Mouse (Mus musculus): Measurements from ENCODE around the gene Mcoln2.

Gene Mcoln2

DNA sequence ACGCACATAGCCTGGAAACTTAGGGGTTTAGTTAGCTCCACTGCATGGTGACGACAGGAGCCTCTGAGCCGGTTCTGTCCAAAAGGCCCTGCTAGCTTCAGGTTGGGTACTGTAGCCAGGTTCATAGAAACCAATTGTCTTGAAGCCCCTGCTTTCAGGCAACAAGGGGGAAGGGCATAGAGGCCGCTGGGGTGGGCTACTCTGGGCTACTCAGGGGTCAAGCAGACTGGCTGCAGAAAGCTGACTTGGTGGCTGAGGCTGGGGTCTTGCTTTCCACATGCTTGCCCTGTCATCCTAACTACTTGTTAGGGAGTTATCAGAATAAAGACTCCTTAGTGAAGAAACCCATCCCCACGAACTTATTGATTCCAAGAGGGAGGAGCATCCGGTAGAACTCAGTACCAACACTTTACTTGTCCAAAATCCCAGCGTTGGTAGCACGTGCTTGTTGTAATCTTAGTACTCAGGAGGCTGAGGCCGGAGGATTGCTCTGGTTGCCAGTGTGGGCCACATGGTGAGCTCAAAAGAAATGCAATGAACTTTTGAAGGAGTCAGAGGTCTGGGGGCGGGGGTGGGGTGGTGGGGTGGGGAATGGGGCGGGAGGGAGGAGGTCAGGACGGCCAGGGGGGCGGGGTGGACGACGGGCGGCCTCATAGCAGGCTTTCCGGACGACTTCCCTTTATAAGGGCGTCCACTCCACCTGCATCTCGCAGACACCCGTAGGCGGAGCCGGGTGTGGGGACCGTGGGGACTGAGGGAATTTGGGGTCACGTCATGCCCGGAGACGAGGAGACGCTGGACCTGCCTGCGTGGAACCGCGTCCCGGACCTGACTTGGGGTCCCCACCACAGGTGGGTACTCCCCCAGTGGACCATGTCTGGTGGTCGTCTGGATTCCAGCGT lies at the start of gene Mcoln2:
Mcoln2 (plus strand) TSS at position 678 of the 902 bp plus-strand sequence.
- DNase-seq (ENCODE audit: low spot score), result no peak

DNA sequence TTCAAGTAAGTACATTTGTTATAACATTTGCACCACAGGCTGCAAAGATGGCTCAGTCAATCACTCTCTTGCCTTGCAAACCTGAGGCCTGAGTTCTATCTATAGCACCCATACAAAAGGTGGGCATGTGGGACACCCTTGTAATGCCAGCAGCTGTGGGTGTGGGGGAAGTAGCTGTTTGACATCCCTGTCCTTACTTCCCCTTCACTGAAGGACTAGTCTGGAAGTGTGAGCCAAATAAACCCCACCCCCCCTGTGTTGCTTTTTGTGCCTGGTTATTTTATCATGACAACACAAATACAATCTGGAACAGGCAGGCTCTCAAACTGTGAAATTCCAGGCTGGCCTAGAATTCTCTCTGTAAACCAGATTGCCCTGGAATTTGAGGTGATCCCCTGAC lies 49.7 kb upstream of the Mcoln2 start:
- DNase-seq (ENCODE audit: low spot score), result no peak

DNA sequence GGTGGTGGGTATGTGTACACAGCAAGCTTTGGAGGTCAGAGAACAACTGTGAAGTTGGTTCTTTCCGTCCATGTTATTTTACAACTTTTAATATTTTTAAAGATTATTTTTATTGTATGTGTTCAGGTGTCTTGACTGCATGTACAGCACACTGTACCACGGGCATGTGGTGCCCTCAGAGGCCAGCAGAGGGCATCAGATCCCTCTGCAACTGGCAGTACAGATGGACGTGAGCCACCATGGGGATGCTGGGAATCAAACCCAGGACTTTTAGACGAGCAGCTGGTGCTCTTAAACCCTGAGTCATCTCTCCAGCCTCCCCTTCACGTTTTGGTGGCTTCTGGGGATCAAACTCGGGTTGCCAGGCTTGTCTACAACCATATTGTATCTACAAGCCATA lies 47.6 kb upstream of the Mcoln2 start:
- no peak for DNase-seq (ENCODE audit: low spot score)

DNA sequence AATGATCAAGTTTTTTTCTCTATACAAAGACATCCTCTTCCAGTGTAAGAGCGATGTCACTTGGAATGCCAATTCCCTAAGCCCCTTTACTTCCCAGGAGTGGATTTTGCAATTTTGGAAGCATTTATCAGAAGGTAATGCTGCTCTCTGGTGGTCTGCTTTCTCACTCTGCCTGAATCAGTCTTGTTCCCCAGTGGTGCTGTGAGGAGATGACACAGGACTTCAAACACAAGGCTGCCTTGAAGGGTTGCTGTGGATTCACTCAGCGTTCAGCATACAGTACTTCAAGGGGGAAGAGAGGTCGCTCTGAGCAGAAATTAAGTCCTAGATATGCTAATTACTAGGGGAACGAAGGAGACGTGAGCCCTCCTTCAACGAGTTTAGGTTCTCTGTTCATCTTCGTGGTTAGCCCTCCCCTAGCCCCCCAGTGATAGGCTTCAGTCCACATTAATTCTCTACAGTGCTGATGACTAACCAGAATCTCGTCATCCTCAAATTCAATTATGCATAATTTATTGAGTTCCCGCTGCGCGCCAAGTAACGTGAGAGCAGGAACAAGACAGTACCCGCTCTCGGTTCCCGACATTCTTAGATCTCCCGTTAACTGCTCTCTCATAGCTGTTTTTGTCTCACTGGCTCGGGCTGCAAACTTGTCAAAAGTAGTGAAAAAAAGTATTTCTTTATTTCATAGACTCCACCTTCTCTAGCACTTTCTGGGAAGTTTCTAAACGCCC lies 42.4 kb upstream of the Mcoln2 start:
- peak; percentile 29 for DNase-seq (ENCODE audit: low spot score)

DNA sequence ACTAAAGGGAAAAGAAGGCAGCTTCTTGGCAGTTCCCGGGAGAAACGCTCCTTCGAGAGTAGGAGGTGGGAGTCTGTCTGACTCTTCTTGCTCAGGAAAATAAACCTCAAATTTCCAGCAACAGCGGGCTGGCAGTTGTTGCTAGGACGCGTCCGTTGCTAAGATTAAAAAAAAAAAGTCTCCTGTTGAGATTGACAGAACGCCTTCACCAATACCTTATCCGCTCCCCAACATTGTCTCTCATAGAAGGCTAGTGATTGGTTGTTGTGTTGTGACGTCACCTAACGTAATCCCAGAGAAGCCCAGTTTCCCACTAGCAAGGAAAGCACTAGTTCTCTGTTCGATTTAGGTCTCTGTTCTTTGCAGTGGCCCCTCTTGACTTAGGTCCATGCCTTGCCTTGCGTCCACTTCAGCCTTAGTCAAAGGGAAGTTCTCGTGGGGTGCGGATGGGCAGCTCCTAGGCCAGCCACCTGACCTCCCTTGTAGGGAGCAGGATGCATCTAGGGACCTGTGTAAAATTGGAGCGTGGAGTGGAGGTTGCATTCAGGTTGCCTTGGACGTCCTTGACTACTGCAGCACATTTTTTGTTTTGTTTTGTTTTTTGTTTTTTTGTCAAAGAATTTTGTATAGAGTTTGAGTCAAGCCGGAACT lies 41.6 kb upstream of the Mcoln2 start, which contains the start of gene Wdr63:
Wdr63 (minus strand) TSS at position 210 of the 651 bp plus-strand sequence.
- peak; percentile 41 for DNase-seq (ENCODE audit: low spot score)

DNA sequence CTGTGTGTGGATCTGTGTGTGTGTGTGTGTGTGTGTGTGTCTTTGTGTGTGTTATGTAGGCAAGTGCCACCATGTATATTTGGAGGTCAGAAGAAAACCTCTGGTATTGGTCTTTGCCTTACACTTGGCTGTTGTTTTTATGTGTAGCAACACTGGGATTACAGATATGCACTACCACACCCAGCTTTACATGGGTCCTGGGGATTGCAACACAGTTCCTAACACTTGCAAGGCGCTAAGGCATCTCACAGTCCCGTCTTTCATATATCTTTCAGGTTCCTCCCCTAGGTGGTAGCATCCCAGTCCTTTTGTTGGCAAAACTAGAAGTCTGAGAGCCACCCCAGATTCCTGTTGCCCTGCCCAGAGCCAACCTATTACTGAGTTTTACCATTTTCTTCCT lies 40.7 kb upstream of the Mcoln2 start:
- DNase-seq (ENCODE audit: low spot score), result no peak

DNA sequence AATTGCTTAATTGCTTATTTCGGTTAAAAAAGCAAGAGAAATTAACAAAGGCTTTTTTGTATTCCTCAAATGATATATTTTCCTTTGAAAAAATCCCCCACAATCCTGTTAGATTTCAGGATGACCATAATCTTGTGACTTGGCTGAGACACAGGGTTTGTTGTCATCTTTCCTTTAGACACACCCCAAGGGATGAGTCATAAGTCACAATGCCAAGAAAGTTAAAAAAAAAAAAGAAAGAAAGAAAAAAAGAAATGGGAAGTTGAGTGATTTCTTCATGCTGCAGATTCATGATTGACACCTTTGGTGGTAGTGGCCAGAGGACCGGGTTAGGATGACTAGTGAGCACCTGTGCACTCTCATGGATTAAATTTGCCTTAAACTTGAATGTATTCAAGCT lies 39.3 kb upstream of the Mcoln2 start:
- no peak for DNase-seq (ENCODE audit: low spot score)

DNA sequence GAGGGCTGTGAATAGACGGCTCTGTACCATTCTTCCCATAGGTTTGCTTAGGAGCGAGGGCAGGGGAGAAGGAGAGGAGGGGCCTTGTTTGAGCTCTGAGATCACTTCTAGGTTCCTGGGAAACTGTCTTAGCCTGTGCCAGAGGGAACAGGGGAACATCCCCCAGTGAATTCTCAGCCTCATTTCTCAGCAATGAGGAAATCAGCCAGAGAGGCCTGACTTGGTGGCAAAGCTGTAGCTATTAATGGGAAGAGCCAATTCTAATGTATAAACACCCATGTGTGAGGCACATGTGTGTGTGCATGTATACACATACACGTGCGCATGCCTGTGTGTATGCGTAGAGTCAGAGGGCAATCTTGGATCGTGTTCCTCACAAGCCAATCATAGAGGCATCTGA lies 38.7 kb upstream of the Mcoln2 start:
- no peak for DNase-seq (ENCODE audit: low spot score)

DNA sequence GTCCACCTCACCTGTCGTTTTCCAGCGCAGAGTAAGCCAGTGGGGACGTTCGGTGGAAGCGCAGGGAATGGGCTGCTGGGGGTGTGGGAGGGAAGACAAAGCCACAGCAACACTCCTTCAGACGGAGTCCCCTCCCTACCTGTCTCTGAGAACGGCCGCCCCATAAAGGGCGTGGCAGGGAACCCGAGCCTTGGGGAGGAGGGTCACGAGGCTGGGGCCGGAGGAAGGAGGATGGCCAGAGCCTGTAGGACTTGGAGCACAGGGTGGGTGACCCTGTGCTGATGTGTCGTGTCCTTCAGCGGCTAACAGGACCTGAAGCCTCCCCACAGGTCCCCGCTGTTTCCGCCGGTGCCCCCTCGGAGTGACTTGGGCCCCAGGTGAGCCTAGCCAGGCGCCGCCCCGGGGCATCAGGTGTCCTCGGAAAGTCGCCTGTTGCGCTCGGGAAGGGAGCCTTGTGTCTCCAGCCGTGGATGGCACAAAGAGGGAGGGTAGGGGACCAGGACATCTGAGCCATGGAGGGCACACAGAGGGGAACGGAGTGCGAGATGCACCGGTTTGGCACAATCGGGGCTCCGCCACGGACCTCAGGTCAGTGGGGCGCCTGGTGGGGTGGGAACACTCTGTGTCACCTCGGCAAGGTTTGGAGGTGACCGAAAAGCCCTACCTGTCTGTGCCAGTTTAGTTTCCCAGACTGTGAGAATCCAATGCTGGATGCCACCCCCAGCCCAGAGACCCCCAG lies 32.2 kb upstream of the Mcoln2 start, which contains the start of gene Mcoln3:
Mcoln3 (plus strand) TSS at position 193 of the 739 bp plus-strand sequence.
- DNase-seq (ENCODE audit: low spot score), result no peak

DNA sequence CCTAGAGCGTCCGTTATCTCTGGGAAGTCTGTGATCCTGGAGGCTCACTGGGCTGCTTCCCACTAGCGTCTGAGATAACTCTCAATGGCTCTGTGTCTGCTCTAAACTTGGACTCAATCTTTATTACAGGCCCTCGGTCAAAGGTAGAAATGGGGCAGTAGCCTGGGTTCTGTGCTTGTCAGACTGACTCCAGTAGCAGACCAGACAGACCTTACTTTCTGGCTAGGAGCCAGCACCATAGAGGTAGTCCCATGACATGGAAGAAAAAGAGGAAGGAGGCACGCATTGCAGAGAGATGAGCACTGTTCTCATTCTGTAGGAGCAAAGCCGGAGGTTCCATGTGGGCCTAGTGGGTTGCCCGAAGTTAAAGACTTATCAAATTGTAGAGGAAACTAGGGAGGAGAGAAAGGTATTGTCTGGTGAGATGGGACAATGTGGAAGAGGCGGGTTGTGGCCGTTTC lies 31.6 kb upstream of the Mcoln2 start:
- no peak for DNase-seq (ENCODE audit: low spot score)

DNA sequence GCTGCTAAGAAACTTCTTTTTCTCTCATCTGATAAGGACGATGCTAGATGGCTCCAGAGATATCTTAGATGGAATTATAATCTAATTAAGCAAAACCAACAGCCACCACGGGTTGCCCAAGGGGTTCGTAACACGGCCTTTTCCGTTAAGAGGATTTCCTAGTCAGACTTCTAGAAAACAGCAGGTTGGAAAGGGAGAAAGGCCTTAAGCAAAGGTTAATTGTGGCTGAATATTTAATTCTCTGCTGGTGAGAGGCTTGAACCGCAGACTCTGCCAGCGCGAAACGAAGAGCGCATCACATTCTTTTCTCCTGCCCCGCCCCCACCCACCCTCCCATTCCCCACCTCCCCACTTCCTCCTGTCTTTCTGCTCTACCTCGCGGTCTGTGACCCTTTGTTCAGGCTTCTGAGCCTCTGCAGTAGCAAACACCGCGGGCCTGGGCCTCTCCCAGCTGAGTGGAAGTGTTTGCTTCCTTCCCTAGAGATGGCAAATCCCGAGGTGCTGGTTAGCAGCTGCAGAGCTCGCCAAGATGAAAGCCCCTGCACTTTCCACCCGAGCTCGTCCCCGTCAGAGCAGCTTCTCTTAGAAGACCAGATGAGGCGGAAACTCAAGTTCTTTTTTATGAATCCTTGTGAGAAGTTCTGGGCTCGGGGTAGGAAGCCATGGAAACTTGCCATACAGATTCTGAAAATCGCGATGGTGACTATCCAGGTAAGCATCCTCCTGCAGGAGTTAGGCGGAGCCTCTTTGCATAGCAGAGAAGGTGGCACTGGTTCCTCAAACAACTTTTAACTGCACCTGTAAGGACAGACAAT lies 28.1 kb upstream of the Mcoln2 start:
- DNase-seq (ENCODE audit: low spot score), result no peak

DNA sequence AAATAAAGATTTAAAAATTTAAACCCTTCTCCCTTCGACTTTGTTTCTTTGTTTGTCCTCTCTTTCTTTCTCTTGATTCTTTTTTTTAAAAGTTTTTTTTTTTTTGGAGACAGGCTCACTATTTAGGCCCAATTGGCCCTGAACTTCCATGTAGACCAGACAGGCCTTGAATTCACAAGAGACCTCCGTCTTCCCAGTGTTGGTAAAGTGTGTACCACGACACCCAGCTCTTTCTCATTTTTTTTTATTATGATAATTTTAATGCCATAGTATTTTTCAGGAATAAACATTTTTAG lies 27.6 kb upstream of the Mcoln2 start:
- no peak for DNase-seq (ENCODE audit: low spot score)

DNA sequence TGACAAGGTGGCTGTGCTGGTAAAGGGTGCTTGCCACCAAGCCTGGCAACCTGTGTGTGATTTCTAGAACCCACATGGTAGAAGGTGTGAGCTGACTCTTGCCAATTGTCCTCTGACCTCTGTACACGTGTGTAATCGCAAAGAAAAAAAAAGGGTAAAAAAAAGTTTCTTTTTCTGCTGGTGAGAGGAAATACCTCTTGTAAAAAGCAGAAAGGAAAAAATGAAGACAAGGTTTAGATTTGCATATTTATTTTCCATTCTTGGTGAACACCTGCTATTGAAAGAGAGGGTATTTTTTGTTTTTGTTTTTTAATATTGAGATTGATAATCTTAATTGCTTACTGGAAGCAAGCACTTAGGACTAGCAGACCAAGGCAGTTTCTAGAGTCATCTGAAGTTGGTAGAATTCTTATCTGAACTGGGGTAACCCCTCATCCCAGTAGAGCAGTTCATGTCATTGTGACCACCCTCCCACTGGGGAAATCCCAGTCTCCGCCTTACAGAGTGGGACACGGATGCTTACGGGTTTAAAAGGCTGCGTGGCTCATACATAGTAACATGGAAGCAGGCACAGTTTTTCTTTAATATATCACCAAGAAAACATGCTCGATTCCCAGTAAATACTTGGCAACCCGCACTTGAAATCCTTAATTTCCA lies 26.7 kb upstream of the Mcoln2 start:
- no peak for DNase-seq (ENCODE audit: low spot score)

DNA sequence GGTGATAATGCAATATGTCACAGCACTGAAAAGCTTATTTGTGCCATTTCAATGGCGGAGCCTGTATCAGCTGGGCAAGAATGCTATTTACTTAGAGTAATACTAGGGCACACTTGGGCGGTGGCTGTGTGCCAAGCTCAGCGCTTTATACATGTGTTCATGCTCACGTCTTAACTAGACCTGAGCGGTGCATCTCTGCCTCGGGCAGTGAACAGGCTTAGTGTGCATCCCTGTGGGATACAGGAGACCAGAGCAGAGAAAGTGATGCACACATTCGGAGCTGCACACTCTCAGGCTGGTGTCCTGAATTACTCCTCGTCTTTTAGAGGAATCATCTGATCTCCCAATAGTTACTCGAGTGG lies 26.2 kb upstream of the Mcoln2 start:
- DNase-seq (ENCODE audit: low spot score), result no peak

DNA sequence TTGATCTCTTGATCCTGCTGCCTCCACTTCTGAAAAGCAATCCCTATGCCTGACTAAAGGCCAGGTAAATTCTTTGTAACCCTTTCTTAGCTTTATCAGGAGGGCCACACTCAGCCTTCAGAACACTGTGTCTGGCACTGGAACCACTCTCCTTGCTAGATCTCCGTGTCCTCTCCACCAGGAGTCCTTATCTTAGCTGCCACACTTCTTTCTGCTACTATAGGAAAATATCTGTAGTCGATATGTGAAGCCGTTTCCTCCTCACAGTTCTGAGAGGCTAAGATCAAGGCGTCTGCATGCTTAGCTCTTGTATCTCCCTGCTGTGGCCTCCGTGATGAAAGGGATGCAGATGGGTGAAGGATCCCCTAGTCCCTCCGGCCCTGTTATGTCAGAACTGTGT lies 22.4 kb upstream of the Mcoln2 start:
- no peak for DNase-seq (ENCODE audit: low spot score)

DNA sequence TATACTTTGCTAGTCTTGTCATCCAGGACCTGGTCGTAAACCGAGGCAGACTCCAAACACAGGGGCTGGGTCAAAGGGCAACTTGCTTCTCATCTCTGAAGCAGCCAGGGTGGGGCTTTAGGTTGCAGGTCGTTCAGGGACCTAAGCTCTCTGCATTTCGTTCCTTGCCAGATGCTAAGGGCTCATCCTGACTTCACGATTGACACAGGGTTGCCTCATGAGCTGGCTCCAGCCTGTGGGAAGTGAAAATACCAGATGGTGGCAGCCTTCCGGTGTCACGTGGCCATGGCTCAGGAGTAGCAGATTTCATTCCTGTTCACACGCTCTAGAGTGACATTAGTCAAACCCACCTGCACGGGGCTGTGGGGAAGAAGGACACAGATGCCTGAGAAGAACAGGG lies 14.8 kb upstream of the Mcoln2 start:
- no peak for DNase-seq (ENCODE audit: low spot score)

DNA sequence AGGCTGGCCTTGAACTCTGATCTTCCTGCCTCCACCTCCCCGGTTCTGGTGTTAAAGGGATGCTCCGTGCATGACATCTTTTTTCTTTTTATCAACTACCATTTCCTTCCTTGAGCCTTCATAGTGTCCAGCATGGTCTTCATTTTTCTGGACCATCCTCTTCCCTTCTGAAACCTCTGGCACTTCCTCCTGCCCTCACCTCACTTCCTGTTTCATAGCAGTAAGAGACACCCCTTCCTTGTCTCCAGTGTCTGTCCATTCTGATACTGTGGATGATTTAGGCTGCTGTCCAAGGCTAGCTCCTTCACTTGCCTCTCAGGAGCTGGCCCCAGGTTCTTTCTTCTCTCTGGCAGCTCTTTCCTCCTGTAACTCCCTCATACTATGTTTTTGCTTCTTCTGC lies 14.2 kb upstream of the Mcoln2 start:
- DNase-seq (ENCODE audit: low spot score), result no peak

DNA sequence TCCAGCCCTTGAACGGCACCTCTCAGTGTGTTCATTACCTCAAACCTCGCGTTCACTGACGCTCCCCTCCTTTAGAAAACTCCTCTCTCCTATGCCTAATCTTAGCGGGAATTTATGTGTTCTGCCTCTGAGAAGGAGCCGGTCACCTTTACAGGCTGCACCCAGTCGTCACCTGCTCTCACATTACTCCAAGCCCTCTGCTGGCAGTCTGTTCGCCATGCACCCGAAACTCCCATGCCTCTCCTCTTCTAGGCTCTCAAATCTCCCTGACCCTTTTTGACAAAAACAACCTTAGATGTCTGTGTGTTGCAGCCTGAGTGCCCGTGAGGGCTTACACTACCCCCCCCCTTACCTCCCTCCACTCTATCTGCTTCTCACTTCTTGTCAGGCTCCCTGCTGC lies 13.2 kb upstream of the Mcoln2 start:
- DNase-seq (ENCODE audit: low spot score), result no peak

DNA sequence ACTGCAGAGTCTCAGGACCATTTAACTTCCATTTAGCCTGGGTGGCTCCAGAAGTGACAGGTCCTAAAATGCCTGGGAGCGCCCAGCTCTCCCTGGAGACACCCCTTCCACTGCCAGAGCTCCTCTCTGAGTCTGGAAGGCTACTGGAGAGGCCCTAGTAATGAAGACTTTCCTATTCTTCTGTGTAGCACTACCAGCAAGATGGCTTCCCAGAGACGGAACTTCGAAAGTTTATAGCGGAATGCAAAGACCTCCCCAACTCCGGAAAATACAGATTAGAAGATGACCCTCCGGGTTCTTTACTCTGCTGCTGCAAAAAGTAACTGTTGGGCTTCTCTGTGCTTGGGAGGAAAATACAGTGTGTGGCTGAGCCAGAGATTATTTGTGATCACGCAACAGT lies 9.4 kb upstream of the Mcoln2 start:
- no peak for DNase-seq (ENCODE audit: low spot score)

DNA sequence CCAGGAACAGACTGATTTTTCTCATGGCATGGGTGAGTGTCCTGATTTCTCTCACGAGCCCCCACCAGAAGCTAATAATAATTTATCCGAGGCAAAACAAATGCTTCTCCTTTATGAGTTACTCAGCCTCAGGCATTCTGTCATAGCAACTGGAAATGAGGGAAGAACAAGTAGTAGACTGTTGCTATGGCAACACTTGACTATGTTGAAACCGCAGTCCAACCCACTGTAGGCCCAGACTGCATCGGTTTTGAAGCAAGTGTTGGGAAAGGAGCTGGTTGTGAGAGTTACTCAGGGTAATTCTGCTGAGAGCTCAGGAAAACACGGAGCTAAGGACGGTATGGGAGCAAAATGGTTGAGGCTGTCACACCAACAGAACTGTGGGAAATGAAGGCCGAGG lies 7.1 kb upstream of the Mcoln2 start:
- no peak for DNase-seq (ENCODE audit: low spot score)

DNA sequence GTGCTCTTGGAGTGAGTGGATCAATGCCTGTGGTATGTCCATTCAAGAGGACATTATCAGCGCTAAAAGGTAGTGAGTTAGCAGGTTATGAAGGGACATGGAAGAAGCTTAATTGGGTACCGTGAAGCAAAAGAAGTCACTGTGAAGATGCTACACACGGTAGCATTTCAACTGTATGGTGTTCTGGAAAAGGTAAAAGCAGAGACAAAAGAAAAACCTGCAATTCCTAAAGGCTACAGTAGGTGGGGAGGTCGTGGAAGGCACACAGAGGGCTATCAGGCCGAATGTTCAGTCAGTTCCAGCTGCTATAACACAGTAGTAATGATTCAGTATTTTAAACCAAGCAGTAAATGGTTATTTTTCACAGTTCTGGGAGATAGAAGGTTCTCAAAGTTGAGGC lies 4.1 kb upstream of the Mcoln2 start:
- DNase-seq (ENCODE audit: low spot score), result no peak

Data from urinary bladder, postnatal 14 days (tissue).